Mouse (Mus musculus): Measurements from ENCODE around the gene Ak9. TPM values are rescaled to one million over a fixed set of nuclear protein-coding genes. Genes with fewer than 3 reads are reported as not detected.

Ak9 gene
- polyA plus RNA-seq, 1 experiment = not detected

GRCm38 (mm10) chr10:41448216-41448615, 144.4 kb downstream of the Ak9 start:
- no peak overlapping the region for H3K4me2 ChIP-seq (ENCODE audit: low read depth)
- H3K79me2 ChIP-seq (ENCODE audit: control insufficient read depth, insufficient read depth) = peaks cover 23% of the 10 kb centered on the region
- no peak overlapping the region for H3K4me3 ChIP-seq
- TF ChIP-seq MAX (IDR thresholded peaks at IDR 0.05; ENCODE audit: low read depth) (no peak), REST (IDR thresholded peaks at IDR 0.05; ENCODE audit: insufficient read depth, insufficient read length) (no peak), TCF3 (IDR thresholded peaks at IDR 0.05; ENCODE audit: insufficient read length, low read depth) (no peak), POLR2A (IDR thresholded peaks at IDR 0.05; ENCODE audit: insufficient read length, low read depth) (no peak), TCF12 (IDR thresholded peaks at IDR 0.05; ENCODE audit: insufficient read depth, poor library complexity, severe bottlenecking) (no peak), POLR2AphosphoS2 (IDR thresholded peaks at IDR 0.05; ENCODE audit: insufficient read length, low read depth) (no peak), USF1 (IDR thresholded peaks at IDR 0.05; ENCODE audit: low read depth) (no peak), CEBPB (IDR thresholded peaks at IDR 0.05; ENCODE audit: insufficient read depth, poor library complexity, severe bottlenecking) (no peak), MYOG (IDR thresholded peaks at IDR 0.05; ENCODE audit: control insufficient read depth in 1 of 3, insufficient read depth in 1 of 3, insufficient read length in 2 of 3, low read depth in 2 of 3) (no peak), MYOD1 (IDR thresholded peaks at IDR 0.05; ENCODE audit: control insufficient read depth in 1 of 3, insufficient read length in 2 of 3, low read depth in 2 of 3) (no peak)
- no peaks in the 10 kb centered on the region for H3K36me3 ChIP-seq (ENCODE audit: control insufficient read depth, insufficient read depth)
- H3ac ChIP-seq (ENCODE audit: control insufficient read depth, insufficient read length) = no peak overlapping the region
- peaks cover 12% of the 10 kb centered on the region for H3K27me3 ChIP-seq (ENCODE audit: control insufficient read depth, insufficient read depth, insufficient read length)

GRCm38 (mm10) chr10:41449684-41450083, 145.9 kb downstream of the Ak9 start:
- peak overlapping the region; percentile 100 for H3K4me2 ChIP-seq (ENCODE audit: low read depth)
- peak overlapping the region; percentile 38 for H3ac ChIP-seq (ENCODE audit: control insufficient read depth, insufficient read length)
- H3K36me3 ChIP-seq (ENCODE audit: control insufficient read depth, insufficient read depth) = no peaks in the 10 kb centered on the region
- peaks cover 23% of the 10 kb centered on the region for H3K79me2 ChIP-seq (ENCODE audit: control insufficient read depth, insufficient read depth)
- TF ChIP-seq CEBPB (IDR thresholded peaks at IDR 0.05; ENCODE audit: insufficient read depth, poor library complexity, severe bottlenecking) (no peak), USF1 (IDR thresholded peaks at IDR 0.05; ENCODE audit: low read depth) (no peak), MYOG (IDR thresholded peaks at IDR 0.05; ENCODE audit: control insufficient read depth in 1 of 3, insufficient read depth in 1 of 3, insufficient read length in 2 of 3, low read depth in 2 of 3) (no peak), TCF12 (IDR thresholded peaks at IDR 0.05; ENCODE audit: insufficient read depth, poor library complexity, severe bottlenecking) (no peak), REST (IDR thresholded peaks at IDR 0.05; ENCODE audit: insufficient read depth, insufficient read length) (no peak), POLR2A (IDR thresholded peaks at IDR 0.05; ENCODE audit: insufficient read length, low read depth) (no peak), E2F4 (IDR thresholded peaks at IDR 0.05; ENCODE audit: insufficient read depth) (no peak), TCF3 (IDR thresholded peaks at IDR 0.05; ENCODE audit: insufficient read length, low read depth) (no peak), POLR2AphosphoS2 (IDR thresholded peaks at IDR 0.05; ENCODE audit: insufficient read length, low read depth) (no peak), SRF (IDR thresholded peaks at IDR 0.05; ENCODE audit: control insufficient read depth, insufficient read length, low read depth) (no peak), MAX (IDR thresholded peaks at IDR 0.05; ENCODE audit: low read depth) (no peak), MYOD1 (IDR thresholded peaks at IDR 0.05; ENCODE audit: control insufficient read depth in 1 of 3, insufficient read length in 2 of 3, low read depth in 2 of 3) (no peak)
- peak overlapping the region; percentile 78 for H3K4me3 ChIP-seq
- peaks cover 12% of the 10 kb centered on the region for H3K27me3 ChIP-seq (ENCODE audit: control insufficient read depth, insufficient read depth, insufficient read length)

GRCm38 (mm10) chr10:41450137-41450670, 146.4 kb downstream of the Ak9 start, which contains the start of gene Zbtb24:
TSS of gene Zbtb24 (plus strand) at chr10:41450383.
- peaks cover 12% of the 10 kb centered on the region for H3K27me3 ChIP-seq (ENCODE audit: control insufficient read depth, insufficient read depth, insufficient read length)
- H3K36me3 ChIP-seq (ENCODE audit: control insufficient read depth, insufficient read depth) = no peaks in the 10 kb centered on the region
- peak within 1 kb of the TSS; percentile 38 for H3ac ChIP-seq (ENCODE audit: control insufficient read depth, insufficient read length)
- TF ChIP-seq TCF3 (IDR thresholded peaks at IDR 0.05; ENCODE audit: insufficient read length, low read depth) = no peak
- TF ChIP-seq POLR2AphosphoS2 (IDR thresholded peaks at IDR 0.05; ENCODE audit: insufficient read length, low read depth) = no peak
- no peak for TF ChIP-seq MYOG (IDR thresholded peaks at IDR 0.05; ENCODE audit: control insufficient read depth in 1 of 3, insufficient read depth in 1 of 3, insufficient read length in 2 of 3, low read depth in 2 of 3)
- TF ChIP-seq CEBPB (IDR thresholded peaks at IDR 0.05; ENCODE audit: insufficient read depth, poor library complexity, severe bottlenecking) = no peak
- TF ChIP-seq USF1 (IDR thresholded peaks at IDR 0.05; ENCODE audit: low read depth) = peak; percentile 98
- TF ChIP-seq SRF (IDR thresholded peaks at IDR 0.05; ENCODE audit: control insufficient read depth, insufficient read length, low read depth) = peak; percentile 32
- no peak for TF ChIP-seq E2F4 (IDR thresholded peaks at IDR 0.05; ENCODE audit: insufficient read depth)
- TF ChIP-seq MAX (IDR thresholded peaks at IDR 0.05; ENCODE audit: low read depth) = no peak
- no peak for TF ChIP-seq REST (IDR thresholded peaks at IDR 0.05; ENCODE audit: insufficient read depth, insufficient read length)
- TF ChIP-seq POLR2A (IDR thresholded peaks at IDR 0.05; ENCODE audit: insufficient read length, low read depth) = peak; percentile 76
- TF ChIP-seq TCF12 (IDR thresholded peaks at IDR 0.05; ENCODE audit: insufficient read depth, poor library complexity, severe bottlenecking) = no peak
- no peak for TF ChIP-seq MYOD1 (IDR thresholded peaks at IDR 0.05; ENCODE audit: control insufficient read depth in 1 of 3, insufficient read length in 2 of 3, low read depth in 2 of 3)
- peak within 1 kb of the TSS; percentile 100 for H3K4me2 ChIP-seq (ENCODE audit: low read depth)
- peaks cover 23% of the 10 kb centered on the region for H3K79me2 ChIP-seq (ENCODE audit: control insufficient read depth, insufficient read depth)
- peak within 1 kb of the TSS; percentile 78 for H3K4me3 ChIP-seq

- H3K4me3 ChIP-seq = peak overlapping the region; percentile 78
- H3K36me3 ChIP-seq (ENCODE audit: control insufficient read depth, insufficient read depth) = peaks cover 5% of the 10 kb centered on the region
- peak overlapping the region; percentile 38 for H3ac ChIP-seq (ENCODE audit: control insufficient read depth, insufficient read length)
- H3K4me2 ChIP-seq (ENCODE audit: low read depth) = peak overlapping the region; percentile 81
- peaks cover 8% of the 10 kb centered on the region for H3K27me3 ChIP-seq (ENCODE audit: control insufficient read depth, insufficient read depth, insufficient read length)
- peaks cover 23% of the 10 kb centered on the region for H3K79me2 ChIP-seq (ENCODE audit: control insufficient read depth, insufficient read depth)
- TF ChIP-seq TCF3 (IDR thresholded peaks at IDR 0.05; ENCODE audit: insufficient read length, low read depth) = no peak
- TF ChIP-seq POLR2A (IDR thresholded peaks at IDR 0.05; ENCODE audit: insufficient read length, low read depth) = no peak
- no peak for TF ChIP-seq MYOG (IDR thresholded peaks at IDR 0.05; ENCODE audit: control insufficient read depth in 1 of 3, insufficient read depth in 1 of 3, insufficient read length in 2 of 3, low read depth in 2 of 3)
- no peak for TF ChIP-seq CEBPB (IDR thresholded peaks at IDR 0.05; ENCODE audit: insufficient read depth, poor library complexity, severe bottlenecking)
- TF ChIP-seq MYOD1 (IDR thresholded peaks at IDR 0.05; ENCODE audit: control insufficient read depth in 1 of 3, insufficient read length in 2 of 3, low read depth in 2 of 3) = no peak
- TF ChIP-seq REST (IDR thresholded peaks at IDR 0.05; ENCODE audit: insufficient read depth, insufficient read length) = no peak
- no peak for TF ChIP-seq USF1 (IDR thresholded peaks at IDR 0.05; ENCODE audit: low read depth)
- no peak for TF ChIP-seq MAX (IDR thresholded peaks at IDR 0.05; ENCODE audit: low read depth)
- no peak for TF ChIP-seq POLR2AphosphoS2 (IDR thresholded peaks at IDR 0.05; ENCODE audit: insufficient read length, low read depth)
- TF ChIP-seq TCF12 (IDR thresholded peaks at IDR 0.05; ENCODE audit: insufficient read depth, poor library complexity, severe bottlenecking) = no peak
- no peak for TF ChIP-seq SRF (IDR thresholded peaks at IDR 0.05; ENCODE audit: control insufficient read depth, insufficient read length, low read depth)
- TF ChIP-seq E2F4 (IDR thresholded peaks at IDR 0.05; ENCODE audit: insufficient read depth) = no peak
Observed at GRCm38 (mm10) chr10:41450780-41451522, 147.2 kb downstream of the Ak9 start.
